Mouse (Mus musculus): ENCODE measurements around the gene Gm4303.
"Not testable (repeated sequence)": the region's sequence is repeated elsewhere in the genome, so short reads cannot be mapped to it uniquely, and the experiment has no call there.

The Gm4303 gene

GRCm38 (mm10) chr10:100345672-100346071 is at the start of gene Gm4303:
Gm4303 (plus strand) TSS chr10:100345972.
- not testable (repeated sequence) for DNase-seq (ENCODE audit: low read depth)

- DNase-seq (ENCODE audit: low read depth): no peak
These were observed 49.7 kb upstream of the Gm4303 start for GRCm38 (mm10) chr10:100296105-100296504.

- not testable (repeated sequence) for DNase-seq (ENCODE audit: low read depth)
These were observed 45.7 kb upstream of the Gm4303 start for GRCm38 (mm10) chr10:100300106-100300505.

GRCm38 (mm10) chr10:100335376-100335775 is 10.4 kb upstream of the Gm4303 start, which contains the start of gene Gm4301:
Gm4301 (plus strand) TSS chr10:100335676.
- DNase-seq (ENCODE audit: low read depth): not testable (repeated sequence)

GRCm38 (mm10) chr10:100340536-100340935 is 5.2 kb upstream of the Gm4303 start, which contains the start of gene Gm4302:
Gm4302 (plus strand) TSS chr10:100340836.
- DNase-seq (ENCODE audit: low read depth): not testable (repeated sequence)

- not testable (repeated sequence) for DNase-seq (ENCODE audit: low read depth)
These were observed 5.0 kb downstream of the Gm4303 start, which contains the start of gene Gm4305 for GRCm38 (mm10) chr10:100350793-100351192. Gm4305 (plus strand) TSS chr10:100351093.

- DNase-seq (ENCODE audit: low read depth): not testable (repeated sequence)
These were observed 11.1 kb downstream of the Gm4303 start for GRCm38 (mm10) chr10:100356841-100357240.

GRCm38 (mm10) chr10:100361038-100361437 is 15.3 kb downstream of the Gm4303 start, which contains the start of gene Gm4307:
Gm4307 (plus strand) TSS chr10:100361338.
- not testable (repeated sequence) for DNase-seq (ENCODE audit: low read depth)

- not testable (repeated sequence) for DNase-seq (ENCODE audit: low read depth)
These were observed 36.7 kb downstream of the Gm4303 start, which contains the start of gene Gm4312 for GRCm38 (mm10) chr10:100382460-100382859. Gm4312 (minus strand) TSS chr10:100382560.

Measured in fibroblast of lung, adult 2 months (primary cell).